In the genomic region with DNA sequence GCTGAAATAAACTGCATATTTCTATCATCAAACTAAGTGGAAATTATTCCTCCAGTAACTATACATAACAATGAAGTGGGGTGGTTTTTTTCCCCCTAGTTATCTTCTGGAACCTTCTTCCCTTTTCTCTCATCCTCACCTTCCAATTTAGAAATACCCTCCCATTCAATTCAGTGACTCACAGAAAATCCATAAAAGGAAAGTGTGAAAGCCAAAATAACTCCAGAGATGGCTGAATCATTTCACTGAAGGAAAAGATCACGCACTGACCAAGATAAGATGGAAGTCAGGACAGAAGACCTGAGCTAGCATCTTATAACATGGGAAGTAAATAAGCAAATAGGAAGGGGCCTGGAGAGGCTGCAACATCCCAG, we compare ENCODE assay signal across 15 mouse cellular contexts. TPM values are rescaled to one million over a fixed set of nuclear protein-coding genes. Genes with fewer than 3 reads are reported as not detected.
DNase-seq lines count a peak whose midpoint lies in the region; ATAC-seq and TF ChIP-seq lines count a peak whose summit lies in the region.
"Had no signal": no experiment of that assay in that cellular context is flagged by ENCODE, and none has a peak within 500 bp of the region (broad histone marks: within the 10 kb centered on the region; RNA-seq: fewer than 3 reads in every experiment).

No protein-coding gene starts in this region.

- intact Hi-C loops in heart, postnatal 14 days (cut with DNase I) = no loop called here
- intact Hi-C loops in left cerebral cortex, adult 2 months (cut with DNase I) = loop anchor here (1.0 to 2.0 kb wide), 2 partner anchors 27 to 73 kb away; a partner anchor contains a TSS

- H3K9me3 ChIP-seq in heart, embryonic 11.5 days (replicated peaks; ENCODE audit: control insufficient read depth, low read length) = no peaks in the 10 kb centered on the region
- H3K9me3 ChIP-seq in liver, embryonic 14.5 days (ENCODE audit: control insufficient read depth, low read length) = no peaks in the 10 kb centered on the region
- H3K9me3 ChIP-seq: embryonic facial prominence, embryonic 13.5 days; forebrain, embryonic 15.5 days had no signal

- no peaks in the 10 kb centered on the region for H3K27me3 ChIP-seq in heart, embryonic 11.5 days (ENCODE audit: control insufficient read depth, insufficient read depth, low read length)
- no peaks in the 10 kb centered on the region for H3K27me3 ChIP-seq in liver, embryonic 14.5 days (ENCODE audit: control insufficient read depth, insufficient read depth, low read length)
- H3K27me3 ChIP-seq: embryonic facial prominence, embryonic 13.5 days; forebrain, embryonic 15.5 days had no signal

- H3K36me3 ChIP-seq in heart, embryonic 11.5 days (ENCODE audit: control insufficient read depth, insufficient read depth, low read length) = no peaks in the 10 kb centered on the region
- H3K36me3 ChIP-seq in liver, embryonic 14.5 days (replicated peaks; ENCODE audit: control insufficient read depth, insufficient read depth, low read depth) = no peaks in the 10 kb centered on the region
- H3K36me3 ChIP-seq: embryonic facial prominence, embryonic 13.5 days; forebrain, embryonic 15.5 days had no signal

- TF ChIP-seq EP300 in liver, embryonic 14.5 days (IDR thresholded peaks at IDR 0.05; ENCODE audit: low read depth) = no peak

- peak overlapping the region; percentile 73; the same call in 1 of the 2 replicates for H3K4me2 ChIP-seq in heart, embryonic 11.5 days
- peak overlapping the region; percentile 81; the same call in 1 of the 2 replicates for H3K4me2 ChIP-seq in liver, embryonic 14.5 days (ENCODE audit: low read depth)

- peaks cover 35% of the 10 kb centered on the region for H3K4me1 ChIP-seq in heart, embryonic 11.5 days (ENCODE audit: control insufficient read depth, insufficient read depth, low read length)
- peaks cover 3% of the 10 kb centered on the region; the same call in 1 of the 2 replicates for H3K4me1 ChIP-seq in cortical plate, adult 2 months (ENCODE audit: control insufficient read depth, insufficient read depth, low read length)
- peaks cover 2 to 18% of the 10 kb centered on the region in 2 experiments; a peak in 3 of 4 replicates for H3K4me1 ChIP-seq in liver, embryonic 14.5 days (replicated peaks; ENCODE audit: control insufficient read depth in 2 of 2, insufficient read depth in 2 of 2, low read length in 1 of 2)

- no peak for ATAC-seq in heart, embryonic 11.5 days (replicated peaks; ENCODE audit: insufficient number of reproducible peaks, low FRiP score, low TSS enrichment)
- no peak for ATAC-seq in liver, embryonic 14.5 days (ENCODE audit: insufficient read depth)
- ATAC-seq: forebrain, embryonic 15.5 days; hindbrain, embryonic 16.5 days had no signal

- no peak for TF ChIP-seq POLR2A in cortical plate, adult 2 months (IDR thresholded peaks at IDR 0.05; ENCODE audit: extremely low read depth, insufficient read depth, low read length)

- 38% methylated on average over 1 of the region's 1 CpGs for WGBS in heart, embryonic 11.5 days (ENCODE audit: insufficient replicate concordance)
- 61% methylated on average over 1 of the region's 1 CpGs for WGBS in liver, embryonic 14.5 days (ENCODE audit: insufficient replicate concordance)

- no peak overlapping the region for H3K4me3 ChIP-seq in heart, embryonic 11.5 days (ENCODE audit: low read depth, low read length)
- no peak overlapping the region for H3K4me3 ChIP-seq in left cerebral cortex, adult 2 months
- H3K4me3 ChIP-seq in cortical plate, adult 2 months (ENCODE audit: insufficient read depth, low read length) = no peak overlapping the region
- no peak overlapping the region for H3K4me3 ChIP-seq in liver, embryonic 14.5 days (ENCODE audit: insufficient read depth in 1 of 2, low read depth in 2 of 2, low read length in 2 of 2)

- TF ChIP-seq CTCF in left cerebral cortex, adult 2 months (IDR thresholded peaks at IDR 0.05) = no peak
- TF ChIP-seq CTCF in cortical plate, adult 2 months (IDR thresholded peaks at IDR 0.05; ENCODE audit: extremely low read depth, insufficient read depth, low read length) = no peak
- TF ChIP-seq CTCF in liver, embryonic 14.5 days (IDR thresholded peaks at IDR 0.05; ENCODE audit: low read depth) = no peak

- H3K27ac ChIP-seq in heart, embryonic 11.5 days (ENCODE audit: low read depth, low read length) = peak overlapping the region; percentile 82
- peak overlapping the region; percentile 90 for H3K27ac ChIP-seq in left cerebral cortex, adult 2 months
- H3K27ac ChIP-seq in cortical plate, adult 2 months (ENCODE audit: insufficient read depth, low read length) = peak overlapping the region; percentile 70
- H3K27ac ChIP-seq in liver, embryonic 14.5 days = no peak overlapping the region
- H3K27ac ChIP-seq: forebrain, embryonic 15.5 days had no signal

- DNase-seq in heart, postnatal 14 days = no peak
- DNase-seq in left cerebral cortex, adult 2 months (ENCODE audit: extremely low spot score in 1 of 2, low spot score in 2 of 2) = no peak
- no peak for DNase-seq in left cerebral cortex, adult 18-20 months (ENCODE audit: low spot score in 2 of 2)
- DNase-seq in liver, embryonic 14.5 days (ENCODE audit: low read depth in 3 of 3, low spot score in 3 of 3) = no peak
- no peak for DNase-seq in adrenal gland, adult 18-20 months (ENCODE audit: low spot score in 2 of 2)
- no peak for DNase-seq in layer of hippocampus, adult 9-11 months
- DNase-seq: cerebellum, postnatal 10 days; lung, postnatal 4 days; spleen, adult 18-20 months; thymus, adult 2 months had no signal

- H3K9ac ChIP-seq in heart, embryonic 11.5 days (ENCODE audit: low read depth, low read length) = no peak overlapping the region
- H3K9ac ChIP-seq in liver, embryonic 14.5 days (replicated peaks) = no peak overlapping the region
- H3K9ac ChIP-seq: forebrain, embryonic 15.5 days had no signal

RNA-seq across cellular contexts. Expression of a gene that starts 1.7 kb away (rescaled TPM):
- polyA plus RNA-seq in heart, embryonic 11.5 days (2014; fragmentation: Nextera tagmentation; extraction: Ambion mirVana) = 34.3 and 41.7 TPM in 2 replicates
- total RNA-seq in heart, postnatal 14 days (2021) = 10 to 100 TPM; 37.2 to 38.0 TPM
- 10 to 100 TPM; 70.0 to 81.1 TPM for total RNA-seq in left cerebral cortex, adult 2 months (2021)
- 10 to 100 TPM; 69.9 to 76.2 TPM for total RNA-seq in left cerebral cortex, adult 18-20 months (2021)
- 69.6 and 74.6 TPM in 2 replicates for polyA plus RNA-seq in cortical plate, adult 2 months (2012; rRNA removed)
- polyA plus RNA-seq in liver, embryonic 14.5 days (2012; rRNA removed) = 13.1 and 14.0 TPM in 2 replicates
- 9.7 and 11.3 TPM in 2 replicates for polyA plus RNA-seq in liver, embryonic 14.5 days (2014; fragmentation: Nextera tagmentation; extraction: Ambion mirVana)
- total RNA-seq in adrenal gland, adult 18-20 months (2021) = 10 to 100 TPM; 51.9 to 57.5 TPM

RNA-seq across cellular contexts. Expression of a gene that starts 26.9 kb away (rescaled TPM):
- polyA plus RNA-seq in heart, embryonic 11.5 days (2014; fragmentation: Nextera tagmentation; extraction: Ambion mirVana) = 9.6 and 10.4 TPM in 2 replicates
- 1 to 10 TPM; 5.0 to 5.9 TPM for total RNA-seq in heart, postnatal 14 days (2021)
- total RNA-seq in left cerebral cortex, adult 2 months (2021) = 10 to 100 TPM; 18.5 to 18.8 TPM
- 10 to 100 TPM; 18.0 to 20.1 TPM for total RNA-seq in left cerebral cortex, adult 18-20 months (2021)
- 11.5 and 11.8 TPM in 2 replicates for polyA plus RNA-seq in cortical plate, adult 2 months (2012; rRNA removed)
- 7.8 and 8.1 TPM in 2 replicates for polyA plus RNA-seq in liver, embryonic 14.5 days (2012; rRNA removed)
- polyA plus RNA-seq in liver, embryonic 14.5 days (2014; fragmentation: Nextera tagmentation; extraction: Ambion mirVana) = 6.8 and 7.3 TPM in 2 replicates
- total RNA-seq in adrenal gland, adult 18-20 months (2021) = 10 to 100 TPM; 15.2 to 16.4 TPM
